Mouse (Mus musculus): ENCODE results near the gene Trmt5. TPM values are rescaled to one million over a fixed set of nuclear protein-coding genes. Genes with fewer than 3 reads are reported as not detected.

Gene Trmt5
- 16.4 and 17.6 TPM in 2 replicates for polyA plus RNA-seq (2015; fragmentation: Nextera tagmentation; extraction: Ambion mirVana)

DNA sequence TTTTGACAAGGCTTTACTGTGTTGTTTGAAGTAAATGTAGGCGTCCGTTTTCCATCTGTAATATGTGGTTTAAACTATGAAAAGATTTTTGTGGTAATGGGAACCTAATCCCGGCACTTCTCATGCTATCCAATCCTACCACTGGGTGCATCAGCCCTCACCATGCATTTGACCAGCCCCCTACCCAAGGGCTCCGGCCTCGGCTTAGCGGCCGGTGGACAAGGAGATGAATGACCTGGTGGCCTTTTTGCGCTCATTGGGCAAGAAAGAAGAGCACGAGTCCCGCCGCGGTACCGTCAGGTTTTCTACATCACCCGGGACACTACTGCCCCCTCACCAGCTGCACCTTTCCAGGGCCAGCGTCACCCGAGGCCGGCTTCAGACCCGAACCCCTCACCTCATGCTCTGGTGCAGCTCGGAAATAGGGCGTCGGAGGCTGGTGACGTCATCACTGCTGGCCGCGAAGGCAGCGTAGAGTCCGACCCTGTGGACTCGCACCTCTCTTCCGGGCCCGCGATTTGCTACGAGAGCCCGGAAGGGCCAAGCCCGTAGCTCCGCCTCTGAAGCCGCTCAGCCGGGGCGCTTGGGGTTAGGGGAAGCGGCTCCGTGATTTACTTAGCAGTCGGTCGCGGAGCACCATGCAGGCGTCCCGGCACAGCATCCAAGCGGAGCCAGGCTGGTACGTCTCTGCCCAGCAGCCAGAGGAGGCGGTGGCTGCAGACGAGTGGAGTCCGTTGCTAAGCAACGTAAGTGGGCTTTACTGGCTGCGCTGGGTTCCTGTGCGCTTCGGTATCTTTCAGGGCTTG lies at the start of gene Trmt5, which contains the start of gene Slc38a6:
Trmt5 (minus strand) TSS at position 424 of the 806 bp plus-strand sequence.
Slc38a6 (plus strand) TSS at position 493 of the 806 bp plus-strand sequence.
- no peaks in the 10 kb centered on the region for H3K27me3 ChIP-seq (ENCODE audit: control insufficient read depth, insufficient read depth, low read depth, low read length)
- H3K9ac ChIP-seq (ENCODE audit: low read length): peak within 1 kb of the TSS; percentile 93
- no peaks in the 10 kb centered on the region for H3K9me3 ChIP-seq (ENCODE audit: control insufficient read depth, low read length)
- peaks cover 16% of the 10 kb centered on the region for H3K4me1 ChIP-seq (replicated peaks; ENCODE audit: control insufficient read depth, insufficient read depth, low read length)
- H3K27ac ChIP-seq (ENCODE audit: low read length): peak within 1 kb of the TSS; percentile 88
- WGBS: under 1% methylated on average over 53 of the region's 53 CpGs
- H3K36me3 ChIP-seq (ENCODE audit: control insufficient read depth, insufficient read depth, low read length): peaks cover 7% of the 10 kb centered on the region; the same call in 1 of the 2 replicates
- peak within 1 kb of the TSS; percentile 86 for H3K4me3 ChIP-seq (ENCODE audit: low read length)
- H3K4me2 ChIP-seq (ENCODE audit: low read depth, low read length): peak within 1 kb of the TSS; percentile 86
- ATAC-seq (ENCODE audit: low read depth): peak; percentile 98

DNA sequence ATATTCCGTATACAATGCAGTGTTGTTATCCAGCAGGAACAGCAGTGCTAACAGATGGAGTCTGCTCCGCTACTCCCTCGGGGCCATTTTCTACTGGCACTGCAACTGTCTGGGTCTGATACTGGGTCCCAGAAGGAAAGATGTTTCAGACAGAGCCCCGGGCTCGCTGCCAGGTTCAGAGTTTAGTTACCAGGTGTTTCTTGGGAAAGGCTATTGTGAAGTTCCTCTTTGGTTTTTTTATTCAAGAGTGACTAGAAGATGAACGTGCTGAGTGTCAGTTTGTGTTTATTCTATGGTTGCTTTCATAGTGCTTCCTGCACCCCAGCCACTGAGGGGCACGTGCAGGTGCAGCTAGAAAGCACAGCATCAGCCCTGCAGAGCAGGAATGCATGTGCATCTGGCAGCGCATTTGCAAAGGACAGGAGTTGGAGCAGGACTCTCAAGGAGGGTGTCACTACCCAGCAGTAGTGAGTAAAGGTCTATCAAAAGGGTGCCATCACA lies 47.6 kb upstream of the Trmt5 start:
- no peak for ATAC-seq (ENCODE audit: low read depth)
- Histone ChIP-seq H3K9ac (ENCODE audit: low read length) (no peak overlapping the region), H3K9me3 (ENCODE audit: control insufficient read depth, low read length) (no peaks in the 10 kb centered on the region), H3K4me3 (ENCODE audit: low read length) (no peak overlapping the region), H3K27ac (ENCODE audit: low read length) (no peak overlapping the region), H3K27me3 (ENCODE audit: control insufficient read depth, insufficient read depth, low read depth, low read length) (no peaks in the 10 kb centered on the region), H3K36me3 (ENCODE audit: control insufficient read depth, insufficient read depth, low read length) (no peaks in the 10 kb centered on the region), H3K4me2 (ENCODE audit: low read depth, low read length) (no peak overlapping the region), H3K4me1 (replicated peaks; ENCODE audit: control insufficient read depth, insufficient read depth, low read length) (no peaks in the 10 kb centered on the region)
- WGBS: 46% methylated on average over 8 of the region's 8 CpGs

DNA sequence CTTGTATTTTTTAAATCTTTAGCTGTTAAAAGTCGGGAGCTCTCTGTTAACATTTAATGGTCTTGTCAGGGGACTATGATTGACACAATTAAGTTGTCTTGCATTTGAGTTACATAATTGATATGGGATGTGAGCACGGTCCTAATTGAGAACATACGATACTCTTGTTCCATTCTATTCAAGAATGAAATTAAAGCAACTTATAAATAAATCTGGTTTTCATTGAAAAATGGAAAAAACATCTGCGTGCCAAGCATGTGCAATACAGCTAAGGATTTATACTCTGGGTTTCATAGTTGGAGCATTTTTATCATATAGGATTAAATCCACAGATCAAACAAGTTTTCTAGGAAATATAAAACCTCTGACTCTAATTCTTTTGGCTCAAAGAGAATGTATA lies 46.2 kb upstream of the Trmt5 start:
- ATAC-seq (ENCODE audit: low read depth): no peak
- H3K27ac ChIP-seq (ENCODE audit: low read length): no peak overlapping the region
- H3K4me3 ChIP-seq (ENCODE audit: low read length): no peak overlapping the region
- H3K9ac ChIP-seq (ENCODE audit: low read length): no peak overlapping the region
- H3K27me3 ChIP-seq (ENCODE audit: control insufficient read depth, insufficient read depth, low read depth, low read length): no peaks in the 10 kb centered on the region
- no peaks in the 10 kb centered on the region for H3K4me1 ChIP-seq (replicated peaks; ENCODE audit: control insufficient read depth, insufficient read depth, low read length)
- H3K36me3 ChIP-seq (ENCODE audit: control insufficient read depth, insufficient read depth, low read length): no peaks in the 10 kb centered on the region
- no peak overlapping the region for H3K4me2 ChIP-seq (ENCODE audit: low read depth, low read length)
- 88% methylated on average over 4 of the region's 4 CpGs for WGBS
- H3K9me3 ChIP-seq (ENCODE audit: control insufficient read depth, low read length): no peaks in the 10 kb centered on the region

DNA sequence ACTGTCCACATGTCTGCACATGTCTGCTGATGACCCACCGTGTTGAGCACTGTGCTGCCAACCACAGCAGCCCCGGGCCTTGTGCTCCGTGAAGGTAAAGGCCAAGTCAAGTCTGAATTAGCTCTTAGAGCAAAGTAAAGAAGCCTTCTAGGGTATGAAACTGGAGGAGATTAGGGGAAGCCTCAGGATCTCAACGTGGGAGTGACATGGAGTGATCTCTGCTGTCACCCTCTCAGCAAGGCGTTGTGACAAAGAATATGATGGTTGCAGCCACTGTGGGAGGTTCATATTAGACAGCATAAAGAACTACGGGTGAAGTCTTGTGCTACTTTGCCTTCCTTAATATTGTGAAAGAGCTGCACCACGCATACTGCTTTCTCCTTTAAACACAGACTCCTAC lies 43.7 kb upstream of the Trmt5 start:
- WGBS: 70% methylated on average over 7 of the region's 7 CpGs
- no peak overlapping the region for H3K4me2 ChIP-seq (ENCODE audit: low read depth, low read length)

DNA sequence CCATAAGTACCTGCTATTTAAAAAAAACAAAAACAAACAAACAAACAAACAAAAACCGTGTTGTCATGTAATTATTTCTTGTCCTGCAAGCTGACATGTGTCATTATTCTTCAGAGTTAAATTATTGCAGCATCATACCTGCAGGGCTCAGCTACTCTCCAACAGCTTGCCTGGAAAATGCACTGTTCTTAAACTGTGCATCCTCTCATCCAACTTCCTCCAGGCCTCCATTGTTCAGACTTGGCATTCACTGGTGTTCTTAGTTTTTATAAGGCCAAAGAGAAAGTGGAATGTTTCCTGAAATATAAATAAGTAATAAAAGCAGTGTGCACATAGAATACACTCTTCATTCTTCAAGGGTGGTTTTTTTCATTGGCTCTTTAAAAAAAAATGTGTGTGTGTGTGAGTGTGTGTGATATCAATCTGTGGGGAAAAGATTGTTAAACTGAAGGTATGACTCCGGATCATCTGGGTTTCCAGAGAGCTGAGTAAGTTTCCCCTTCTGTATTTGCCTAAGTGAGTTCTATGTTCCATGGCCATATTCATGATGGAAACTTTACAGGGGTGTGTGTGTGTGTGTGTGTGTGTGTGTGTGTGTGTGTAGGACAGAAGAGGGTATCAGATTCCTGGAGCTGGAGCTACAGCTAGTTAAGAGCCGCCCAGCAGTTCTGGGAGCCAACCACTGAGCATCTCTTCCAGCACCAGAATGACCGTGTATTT lies 42.1 kb upstream of the Trmt5 start:
- H3K9ac ChIP-seq (ENCODE audit: low read length): no peak overlapping the region
- no peak overlapping the region for H3K27ac ChIP-seq (ENCODE audit: low read length)
- no peak overlapping the region for H3K4me3 ChIP-seq (ENCODE audit: low read length)
- no peaks in the 10 kb centered on the region for H3K36me3 ChIP-seq (ENCODE audit: control insufficient read depth, insufficient read depth, low read length)
- no peak overlapping the region for H3K4me2 ChIP-seq (ENCODE audit: low read depth, low read length)
- no peaks in the 10 kb centered on the region for H3K27me3 ChIP-seq (ENCODE audit: control insufficient read depth, insufficient read depth, low read depth, low read length)
- ATAC-seq (ENCODE audit: low read depth): no peak
- 67% methylated on average over 4 of the region's 4 CpGs for WGBS
- H3K4me1 ChIP-seq (replicated peaks; ENCODE audit: control insufficient read depth, insufficient read depth, low read length): peaks cover 2% of the 10 kb centered on the region; the same call in 1 of the 2 replicates
- no peaks in the 10 kb centered on the region for H3K9me3 ChIP-seq (ENCODE audit: control insufficient read depth, low read length)

More for the DNA sequence above, 43.7 kb upstream of the Trmt5 start:
- H3K36me3 ChIP-seq (ENCODE audit: control insufficient read depth, insufficient read depth, low read length): no peaks in the 10 kb centered on the region
- no peaks in the 10 kb centered on the region; the same call in 1 of the 2 replicates for H3K4me1 ChIP-seq (replicated peaks; ENCODE audit: control insufficient read depth, insufficient read depth, low read length)
- no peaks in the 10 kb centered on the region for H3K9me3 ChIP-seq (ENCODE audit: control insufficient read depth, low read length)
- H3K27ac ChIP-seq (ENCODE audit: low read length): no peak overlapping the region
- ATAC-seq (ENCODE audit: low read depth): no peak
- H3K27me3 ChIP-seq (ENCODE audit: control insufficient read depth, insufficient read depth, low read depth, low read length): no peaks in the 10 kb centered on the region
- no peak overlapping the region for H3K9ac ChIP-seq (ENCODE audit: low read length)
- no peak overlapping the region for H3K4me3 ChIP-seq (ENCODE audit: low read length)

DNA sequence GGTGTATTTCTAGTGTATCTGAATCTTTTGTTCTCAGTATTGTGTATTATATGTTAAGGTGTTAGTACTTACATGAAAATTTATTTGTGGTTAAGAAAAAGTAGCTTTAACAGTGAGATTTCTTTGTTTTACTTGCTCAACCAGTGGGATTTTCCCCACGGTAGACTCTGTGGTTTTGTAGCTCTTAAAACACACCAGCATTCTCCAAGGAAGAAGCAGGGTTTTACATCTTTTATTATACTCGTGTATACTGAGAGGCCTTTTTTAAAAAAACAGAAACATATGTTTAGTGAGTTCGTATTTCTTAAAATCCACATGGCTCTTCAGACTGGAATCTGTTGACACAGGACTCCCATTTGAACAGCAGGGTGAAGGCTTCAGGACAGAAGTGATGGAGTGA lies 40.9 kb upstream of the Trmt5 start:
- H3K27me3 ChIP-seq (ENCODE audit: control insufficient read depth, insufficient read depth, low read depth, low read length): no peaks in the 10 kb centered on the region
- H3K9ac ChIP-seq (ENCODE audit: low read length): no peak overlapping the region
- no peak overlapping the region for H3K4me3 ChIP-seq (ENCODE audit: low read length)
- WGBS: 60% methylated on average over 3 of the region's 3 CpGs
- H3K27ac ChIP-seq (ENCODE audit: low read length): no peak overlapping the region
- no peaks in the 10 kb centered on the region for H3K36me3 ChIP-seq (ENCODE audit: control insufficient read depth, insufficient read depth, low read length)
- peaks cover 2% of the 10 kb centered on the region; the same call in 1 of the 2 replicates for H3K4me1 ChIP-seq (replicated peaks; ENCODE audit: control insufficient read depth, insufficient read depth, low read length)
- H3K9me3 ChIP-seq (ENCODE audit: control insufficient read depth, low read length): no peaks in the 10 kb centered on the region
- no peak for ATAC-seq (ENCODE audit: low read depth)
- H3K4me2 ChIP-seq (ENCODE audit: low read depth, low read length): no peak overlapping the region

DNA sequence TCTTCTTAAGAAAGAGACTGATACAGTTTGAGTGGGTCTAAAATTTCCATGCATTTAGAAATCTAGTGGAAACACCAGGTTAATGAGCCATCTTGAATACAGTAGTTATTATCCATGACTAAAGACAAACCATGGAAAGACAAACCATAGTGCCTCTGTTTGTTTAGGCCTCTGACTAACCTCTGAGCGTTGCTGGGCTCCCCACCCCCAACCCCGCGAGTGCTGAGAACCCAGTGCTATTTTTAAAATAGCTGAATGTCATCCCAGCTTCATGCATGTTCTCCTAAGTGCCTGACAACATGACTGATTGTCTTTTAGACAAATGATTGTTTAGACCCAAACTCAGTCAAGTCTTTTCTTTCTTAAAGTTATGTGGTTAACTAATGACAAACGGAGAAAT lies 39.1 kb upstream of the Trmt5 start:
- H3K4me1 ChIP-seq (replicated peaks; ENCODE audit: control insufficient read depth, insufficient read depth, low read length): peaks cover 2% of the 10 kb centered on the region; the same call in 1 of the 2 replicates
- no peak for ATAC-seq (ENCODE audit: low read depth)
- H3K4me3 ChIP-seq (ENCODE audit: low read length): no peak overlapping the region
- H3K27me3 ChIP-seq (ENCODE audit: control insufficient read depth, insufficient read depth, low read depth, low read length): no peaks in the 10 kb centered on the region
- H3K36me3 ChIP-seq (ENCODE audit: control insufficient read depth, insufficient read depth, low read length): no peaks in the 10 kb centered on the region
- no peak overlapping the region for H3K9ac ChIP-seq (ENCODE audit: low read length)
- no peaks in the 10 kb centered on the region for H3K9me3 ChIP-seq (ENCODE audit: control insufficient read depth, low read length)
- no peak overlapping the region for H3K27ac ChIP-seq (ENCODE audit: low read length)
- H3K4me2 ChIP-seq (ENCODE audit: low read depth, low read length): no peak overlapping the region
- WGBS: 23% methylated on average over 4 of the region's 4 CpGs

DNA sequence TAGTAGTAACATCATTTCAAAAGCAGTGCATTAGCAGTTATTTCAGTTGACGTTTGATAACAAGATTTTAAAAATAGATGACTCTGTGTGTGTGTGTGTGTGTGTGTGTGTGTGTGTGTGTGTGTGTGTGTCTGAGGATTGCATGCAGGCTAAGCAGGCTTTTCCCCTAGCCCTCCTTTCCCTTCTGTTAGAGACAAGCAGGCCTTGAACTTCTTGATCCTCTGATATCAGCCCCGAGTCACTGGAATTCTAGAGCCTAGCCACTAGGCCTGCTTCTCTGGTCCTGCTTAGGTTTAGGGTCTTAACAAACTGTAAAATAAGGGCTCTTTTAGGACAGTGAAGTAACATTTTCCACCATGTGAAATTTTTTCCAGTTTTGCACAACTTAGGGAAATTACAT lies 38.7 kb upstream of the Trmt5 start:
- no peaks in the 10 kb centered on the region for H3K27me3 ChIP-seq (ENCODE audit: control insufficient read depth, insufficient read depth, low read depth, low read length)
- H3K4me1 ChIP-seq (replicated peaks; ENCODE audit: control insufficient read depth, insufficient read depth, low read length): peaks cover 2% of the 10 kb centered on the region; the same call in 1 of the 2 replicates
- H3K4me3 ChIP-seq (ENCODE audit: low read length): no peak overlapping the region
- no peak overlapping the region for H3K27ac ChIP-seq (ENCODE audit: low read length)
- H3K9me3 ChIP-seq (ENCODE audit: control insufficient read depth, low read length): no peaks in the 10 kb centered on the region
- H3K36me3 ChIP-seq (ENCODE audit: control insufficient read depth, insufficient read depth, low read length): no peaks in the 10 kb centered on the region
- WGBS: 33% methylated on average over 2 of the region's 2 CpGs
- no peak for ATAC-seq (ENCODE audit: low read depth)
- H3K4me2 ChIP-seq (ENCODE audit: low read depth, low read length): no peak overlapping the region
- no peak overlapping the region for H3K9ac ChIP-seq (ENCODE audit: low read length)

DNA sequence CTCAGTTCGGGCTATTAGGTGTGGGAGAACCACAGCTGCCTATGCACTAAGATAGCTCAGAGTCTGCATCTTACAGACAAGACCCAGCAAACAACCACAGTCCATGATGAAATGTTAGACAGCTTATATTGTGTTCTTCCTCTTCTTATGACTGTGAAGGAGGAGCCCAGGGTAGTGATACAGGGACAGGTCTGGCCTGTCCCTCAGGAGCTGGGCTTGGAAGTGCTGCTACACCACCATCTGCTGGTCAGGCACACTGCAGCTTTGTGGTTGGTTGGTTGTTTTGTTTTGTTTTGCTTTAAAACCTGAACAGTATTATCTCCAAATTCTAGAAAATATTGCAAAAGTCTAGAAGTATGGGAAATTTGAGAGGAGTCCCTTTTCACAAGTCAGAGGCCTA lies 38.2 kb upstream of the Trmt5 start:
- 88% methylated on average over 1 of the region's 1 CpGs for WGBS
- Histone ChIP-seq H3K36me3 (ENCODE audit: control insufficient read depth, insufficient read depth, low read length) (no peaks in the 10 kb centered on the region), H3K27me3 (ENCODE audit: control insufficient read depth, insufficient read depth, low read depth, low read length) (no peaks in the 10 kb centered on the region), H3K9me3 (ENCODE audit: control insufficient read depth, low read length) (no peaks in the 10 kb centered on the region), H3K4me1 (replicated peaks; ENCODE audit: control insufficient read depth, insufficient read depth, low read length) (peaks cover 2% of the 10 kb centered on the region; the same call in 1 of the 2 replicates), H3K4me3 (ENCODE audit: low read length) (no peak overlapping the region), H3K9ac (ENCODE audit: low read length) (no peak overlapping the region), H3K27ac (ENCODE audit: low read length) (no peak overlapping the region), H3K4me2 (ENCODE audit: low read depth, low read length) (no peak overlapping the region)
- peak; percentile 69 for ATAC-seq (ENCODE audit: low read depth)

Measured in lung, embryonic 16.5 days (tissue).